Mouse (Mus musculus): ENCODE measurements around the gene Eml6.

- TF ChIP-seq CTCF (IDR thresholded peaks at IDR 0.05; ENCODE audit: borderline replicate concordance, control insufficient read depth, extremely low read depth, insufficient read depth, low read length, poor library complexity) (no peak), POLR2A (IDR thresholded peaks at IDR 0.05; ENCODE audit: control insufficient read depth, extremely low read depth, insufficient read depth, low read length, poor library complexity) (no peak)
Measured at GRCm38 (mm10) chr11:29715499-29715898, 310.3 kb downstream of the Eml6 start.
